Mouse (Mus musculus): ENCODE results near the gene Naaladl2. TPM values are rescaled to one million over a fixed set of nuclear protein-coding genes. Genes with fewer than 3 reads are reported as not detected.

The Naaladl2 gene
- polyA plus RNA-seq, 1 experiment from 2014 or later, result 3.3 TPM

DNA sequence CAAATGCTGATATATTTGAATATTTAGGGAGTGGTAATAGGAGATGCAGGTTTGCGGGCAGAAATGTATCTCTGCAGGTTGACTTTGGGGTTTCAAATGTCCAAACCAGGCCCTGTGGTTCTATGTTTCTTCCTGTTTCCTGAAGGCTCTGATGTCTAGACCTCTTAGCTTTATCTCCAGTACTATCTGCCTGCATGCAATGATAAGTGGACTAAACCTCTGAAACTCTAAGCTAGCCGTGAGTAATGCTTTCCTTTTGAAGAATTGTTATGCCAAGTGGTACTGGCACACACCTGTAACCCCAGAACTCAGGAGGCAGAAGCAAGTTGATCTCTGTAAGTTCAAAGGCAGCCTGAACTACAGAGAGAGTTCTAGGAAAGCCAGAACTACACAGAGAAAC is 291.1 kb downstream of the Naaladl2 start:
- H3K27ac ChIP-seq (ENCODE audit: low read length), result no peak overlapping the region
- 79% methylated on average over 2 of the region's 2 CpGs for WGBS
- H3K4me2 ChIP-seq (ENCODE audit: low read depth, low read length), result no peak overlapping the region
- H3K36me3 ChIP-seq (ENCODE audit: control insufficient read depth, insufficient read depth, low read length), result no peaks in the 10 kb centered on the region
- H3K4me1 ChIP-seq (ENCODE audit: control insufficient read depth, insufficient read depth, low read length), result no peaks in the 10 kb centered on the region
- H3K9me3 ChIP-seq (ENCODE audit: control insufficient read depth, low read length), result no peaks in the 10 kb centered on the region
- no peak for ATAC-seq
- H3K9ac ChIP-seq (ENCODE audit: low read depth, low read length), result no peak overlapping the region
- no peak overlapping the region for H3K4me3 ChIP-seq (ENCODE audit: low read length)
- H3K27me3 ChIP-seq (replicated peaks; ENCODE audit: control insufficient read depth, insufficient read depth, low read length), result no peaks in the 10 kb centered on the region

DNA sequence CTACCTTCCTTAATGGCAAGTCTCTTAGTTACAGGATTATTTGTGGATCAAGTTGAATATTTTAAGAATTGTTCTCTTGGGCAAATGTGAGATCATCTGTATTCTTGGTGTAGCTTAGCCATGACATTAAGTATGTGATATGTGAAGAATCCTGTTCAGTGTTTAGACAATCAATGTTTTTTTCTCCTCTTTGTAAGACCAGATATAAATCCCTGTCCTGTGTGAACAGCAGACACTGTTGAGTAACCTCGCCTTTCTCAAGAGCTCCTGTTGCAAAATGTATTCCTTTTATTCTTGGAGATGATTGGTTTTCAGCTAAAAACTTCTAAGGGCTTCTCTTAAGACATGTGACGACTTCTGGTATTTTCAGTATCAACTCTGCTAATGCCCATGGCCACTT is 347.3 kb downstream of the Naaladl2 start:
- Histone ChIP-seq H3K9me3 (ENCODE audit: control insufficient read depth, low read length) (no peaks in the 10 kb centered on the region), H3K36me3 (ENCODE audit: control insufficient read depth, insufficient read depth, low read length) (no peaks in the 10 kb centered on the region), H3K27me3 (replicated peaks; ENCODE audit: control insufficient read depth, insufficient read depth, low read length) (no peaks in the 10 kb centered on the region), H3K27ac (ENCODE audit: low read length) (no peak overlapping the region), H3K4me1 (ENCODE audit: control insufficient read depth, insufficient read depth, low read length) (no peaks in the 10 kb centered on the region), H3K4me2 (ENCODE audit: low read depth, low read length) (no peak overlapping the region), H3K9ac (ENCODE audit: low read depth, low read length) (no peak overlapping the region), H3K4me3 (ENCODE audit: low read length) (no peak overlapping the region)
- whole genome bisulfite sequencing, result 61% methylated on average over 2 of the region's 2 CpGs
- no peak for ATAC-seq

DNA sequence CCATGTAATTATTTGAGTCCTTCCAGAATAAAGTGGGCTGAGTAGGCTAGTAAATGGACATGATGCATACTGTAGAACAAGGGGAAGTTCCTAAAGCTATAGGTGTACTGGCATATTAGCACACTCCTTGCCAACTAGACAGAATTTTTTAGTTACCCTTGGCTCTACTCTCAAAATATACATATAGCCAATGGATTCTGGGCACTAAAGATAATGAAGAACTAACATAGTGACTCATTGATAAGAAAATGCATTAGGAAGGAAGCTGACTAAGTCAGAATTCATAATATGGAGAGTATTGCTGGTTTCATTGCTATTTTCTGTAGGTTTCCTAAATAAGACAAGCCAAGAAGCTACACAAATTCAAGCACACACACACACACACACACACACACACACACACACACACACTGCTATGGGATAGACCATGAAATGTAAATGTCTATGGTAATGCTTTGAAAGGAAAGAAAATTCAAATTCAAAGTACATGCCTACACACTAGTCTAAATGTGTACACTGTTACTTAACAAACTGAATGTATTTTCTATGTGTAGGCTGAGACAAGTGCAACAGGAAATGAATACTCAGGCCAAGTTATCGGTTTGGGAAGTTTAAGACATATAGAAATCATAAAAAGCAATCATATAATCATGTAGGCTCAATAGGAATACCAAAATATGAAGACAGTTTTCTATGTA is 356.5 kb downstream of the Naaladl2 start:
- no peak for ATAC-seq
- WGBS, result 82% methylated on average over 1 of the region's 1 CpGs
- H3K27ac ChIP-seq (ENCODE audit: low read length), result no peak overlapping the region
- no peaks in the 10 kb centered on the region for H3K36me3 ChIP-seq (ENCODE audit: control insufficient read depth, insufficient read depth, low read length)
- no peaks in the 10 kb centered on the region for H3K27me3 ChIP-seq (replicated peaks; ENCODE audit: control insufficient read depth, insufficient read depth, low read length)
- no peak overlapping the region for H3K4me3 ChIP-seq (ENCODE audit: low read length)
- no peak overlapping the region for H3K9ac ChIP-seq (ENCODE audit: low read depth, low read length)
- H3K9me3 ChIP-seq (ENCODE audit: control insufficient read depth, low read length), result no peaks in the 10 kb centered on the region
- no peak overlapping the region for H3K4me2 ChIP-seq (ENCODE audit: low read depth, low read length)
- H3K4me1 ChIP-seq (ENCODE audit: control insufficient read depth, insufficient read depth, low read length), result no peaks in the 10 kb centered on the region

DNA sequence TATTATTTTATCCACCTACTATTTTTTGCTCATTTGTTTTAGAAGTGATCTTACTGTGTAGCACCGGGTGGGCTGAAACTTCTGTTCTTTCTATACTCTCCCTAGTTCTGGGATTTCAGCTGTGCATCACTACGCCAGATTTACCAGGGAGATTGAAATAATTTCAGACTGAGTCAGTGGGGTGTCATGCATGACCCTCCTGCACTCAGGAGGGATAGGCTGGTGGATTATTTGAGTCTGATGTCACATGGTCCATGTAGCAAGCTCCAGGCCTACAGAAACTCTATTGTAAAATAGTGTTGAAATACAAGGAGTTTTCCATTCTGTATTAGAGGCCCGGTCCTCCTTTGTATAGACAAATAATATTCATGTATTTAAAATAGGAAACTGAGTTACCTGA is 360.0 kb downstream of the Naaladl2 start:
- Histone ChIP-seq H3K4me1 (ENCODE audit: control insufficient read depth, insufficient read depth, low read length) (no peaks in the 10 kb centered on the region), H3K4me2 (ENCODE audit: low read depth, low read length) (no peak overlapping the region), H3K27ac (ENCODE audit: low read length) (no peak overlapping the region), H3K4me3 (ENCODE audit: low read length) (no peak overlapping the region), H3K36me3 (ENCODE audit: control insufficient read depth, insufficient read depth, low read length) (no peaks in the 10 kb centered on the region), H3K9ac (ENCODE audit: low read depth, low read length) (no peak overlapping the region), H3K9me3 (ENCODE audit: control insufficient read depth, low read length) (no peaks in the 10 kb centered on the region), H3K27me3 (replicated peaks; ENCODE audit: control insufficient read depth, insufficient read depth, low read length) (no peaks in the 10 kb centered on the region)
- no peak for ATAC-seq
- WGBS, result 88% methylated on average over 3 of the region's 3 CpGs

DNA sequence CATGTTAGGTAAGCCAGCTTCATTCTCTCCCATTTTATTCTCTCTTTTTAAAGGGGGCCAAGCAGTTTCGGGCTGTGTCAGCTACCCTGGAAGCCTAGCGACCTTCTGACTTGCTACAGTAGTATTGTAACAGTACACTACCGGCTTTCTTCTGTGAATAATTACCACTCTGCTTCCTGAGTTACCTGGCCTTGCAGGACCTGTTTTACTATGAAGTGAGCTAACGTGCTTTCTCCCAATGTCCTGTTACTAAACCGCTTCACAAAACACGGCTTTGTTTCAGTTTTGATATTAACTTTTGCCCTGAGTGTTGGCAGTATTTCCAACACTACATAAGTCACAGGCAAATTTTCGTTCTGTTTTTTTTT is 360.6 kb downstream of the Naaladl2 start:
- WGBS, result 48% methylated on average over 7 of the region's 7 CpGs
- no peaks in the 10 kb centered on the region for H3K4me1 ChIP-seq (ENCODE audit: control insufficient read depth, insufficient read depth, low read length)
- H3K4me2 ChIP-seq (ENCODE audit: low read depth, low read length), result peak overlapping the region; percentile 42; the same call in 1 of the 2 replicates
- peak overlapping the region; percentile 78 for H3K27ac ChIP-seq (ENCODE audit: low read length)
- peak overlapping the region; percentile 34; the same call in 1 of the 2 replicates for H3K9ac ChIP-seq (ENCODE audit: low read depth, low read length)
- peak overlapping the region; percentile 44 for H3K4me3 ChIP-seq (ENCODE audit: low read length)
- no peaks in the 10 kb centered on the region for H3K9me3 ChIP-seq (ENCODE audit: control insufficient read depth, low read length)
- H3K27me3 ChIP-seq (replicated peaks; ENCODE audit: control insufficient read depth, insufficient read depth, low read length), result no peaks in the 10 kb centered on the region
- no peaks in the 10 kb centered on the region for H3K36me3 ChIP-seq (ENCODE audit: control insufficient read depth, insufficient read depth, low read length)
- peak; percentile 89 for ATAC-seq

DNA sequence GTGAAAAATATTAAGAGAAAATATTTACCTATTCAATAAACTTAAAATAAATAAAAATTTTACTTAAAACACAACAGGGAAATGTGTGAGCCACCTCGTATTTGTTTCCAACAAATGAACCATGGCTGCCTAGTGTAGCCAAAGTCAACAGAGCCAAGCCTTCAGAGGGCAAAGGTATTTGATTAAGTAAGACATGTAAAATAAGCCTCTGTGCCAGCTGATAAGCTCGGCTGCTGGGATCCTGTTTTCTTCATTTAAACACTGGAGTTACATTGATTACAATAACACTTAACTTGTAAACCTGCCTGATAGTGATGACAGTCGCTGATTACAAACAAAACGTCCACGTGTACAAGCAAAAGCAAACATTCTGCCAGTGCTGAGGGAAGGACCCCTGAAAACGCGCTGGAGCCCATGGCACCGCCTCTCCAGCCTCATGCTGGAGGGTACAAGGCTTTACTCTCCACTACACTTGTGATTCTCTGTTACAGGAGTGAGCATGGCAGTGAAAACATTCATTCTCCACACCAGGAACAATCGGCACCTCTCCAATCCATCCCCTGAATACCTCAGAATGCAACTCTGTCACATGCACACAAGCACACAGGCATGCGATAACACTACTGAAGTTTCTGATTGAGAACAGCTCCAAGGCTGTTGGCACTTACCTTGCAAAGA is 361.1 kb downstream of the Naaladl2 start:
- peak overlapping the region; percentile 78 for H3K27ac ChIP-seq (ENCODE audit: low read length)
- peak; percentile 93 for ATAC-seq
- H3K27me3 ChIP-seq (replicated peaks; ENCODE audit: control insufficient read depth, insufficient read depth, low read length), result no peaks in the 10 kb centered on the region
- peak overlapping the region; percentile 44 for H3K4me3 ChIP-seq (ENCODE audit: low read length)
- peak overlapping the region; percentile 42 for H3K4me2 ChIP-seq (ENCODE audit: low read depth, low read length)
- H3K4me1 ChIP-seq (ENCODE audit: control insufficient read depth, insufficient read depth, low read length), result no peaks in the 10 kb centered on the region
- peak overlapping the region; percentile 34; the same call in 1 of the 2 replicates for H3K9ac ChIP-seq (ENCODE audit: low read depth, low read length)
- 34% methylated on average over 10 of the region's 10 CpGs for WGBS
- H3K36me3 ChIP-seq (ENCODE audit: control insufficient read depth, insufficient read depth, low read length), result no peaks in the 10 kb centered on the region
- H3K9me3 ChIP-seq (ENCODE audit: control insufficient read depth, low read length), result no peaks in the 10 kb centered on the region

DNA sequence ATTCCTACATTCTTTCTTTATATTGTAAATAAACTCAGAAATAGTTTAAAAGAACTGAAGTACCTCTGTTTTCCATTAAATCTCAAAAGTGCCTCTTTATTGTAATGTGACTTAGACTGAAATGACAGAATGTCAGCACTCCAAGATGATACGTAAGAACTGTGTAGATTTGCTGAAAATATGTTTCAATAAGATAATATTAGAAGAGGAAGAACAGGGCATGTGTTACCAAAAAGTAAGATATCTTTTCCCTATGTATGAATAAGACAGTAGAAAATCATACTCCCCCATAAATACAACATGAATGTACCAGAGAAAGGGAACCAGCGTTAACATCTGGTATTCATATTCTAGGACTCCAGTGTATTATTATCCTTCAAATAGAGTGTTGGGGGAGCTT is 362.4 kb downstream of the Naaladl2 start:
- no peak overlapping the region for H3K9ac ChIP-seq (ENCODE audit: low read depth, low read length)
- H3K4me2 ChIP-seq (ENCODE audit: low read depth, low read length), result no peak overlapping the region
- H3K27ac ChIP-seq (ENCODE audit: low read length), result no peak overlapping the region
- no peaks in the 10 kb centered on the region for H3K9me3 ChIP-seq (ENCODE audit: control insufficient read depth, low read length)
- no peaks in the 10 kb centered on the region for H3K27me3 ChIP-seq (replicated peaks; ENCODE audit: control insufficient read depth, insufficient read depth, low read length)
- no peaks in the 10 kb centered on the region for H3K36me3 ChIP-seq (ENCODE audit: control insufficient read depth, insufficient read depth, low read length)
- no peak for ATAC-seq
- 94% methylated on average over 2 of the region's 2 CpGs for WGBS
- no peaks in the 10 kb centered on the region for H3K4me1 ChIP-seq (ENCODE audit: control insufficient read depth, insufficient read depth, low read length)
- no peak overlapping the region for H3K4me3 ChIP-seq (ENCODE audit: low read length)

DNA sequence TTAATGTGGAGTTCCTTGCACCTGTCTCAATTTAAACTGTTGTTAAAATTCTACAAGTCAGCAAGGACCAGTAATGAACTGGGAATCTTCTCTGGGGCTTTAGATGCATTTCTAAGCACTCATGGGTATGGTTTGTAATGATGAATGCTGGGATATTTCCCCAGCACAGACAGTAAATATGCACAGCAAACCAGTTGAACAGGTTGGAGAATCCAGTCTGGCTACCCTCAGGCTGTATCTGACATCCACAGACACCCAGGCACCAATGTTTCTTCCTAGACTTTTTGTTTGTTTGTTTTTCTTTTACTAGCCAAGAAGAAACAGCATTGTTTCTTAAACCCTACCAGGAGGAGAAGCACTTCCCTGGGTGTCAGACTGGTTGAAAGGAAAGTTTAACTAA is 365.6 kb downstream of the Naaladl2 start:
- Histone ChIP-seq H3K4me2 (ENCODE audit: low read depth, low read length) (no peak overlapping the region), H3K36me3 (ENCODE audit: control insufficient read depth, insufficient read depth, low read length) (no peaks in the 10 kb centered on the region), H3K9ac (ENCODE audit: low read depth, low read length) (no peak overlapping the region), H3K4me3 (ENCODE audit: low read length) (no peak overlapping the region), H3K4me1 (ENCODE audit: control insufficient read depth, insufficient read depth, low read length) (no peaks in the 10 kb centered on the region), H3K9me3 (ENCODE audit: control insufficient read depth, low read length) (no peaks in the 10 kb centered on the region), H3K27ac (ENCODE audit: low read length) (no peak overlapping the region), H3K27me3 (replicated peaks; ENCODE audit: control insufficient read depth, insufficient read depth, low read length) (no peaks in the 10 kb centered on the region)
- ATAC-seq, result no peak

DNA sequence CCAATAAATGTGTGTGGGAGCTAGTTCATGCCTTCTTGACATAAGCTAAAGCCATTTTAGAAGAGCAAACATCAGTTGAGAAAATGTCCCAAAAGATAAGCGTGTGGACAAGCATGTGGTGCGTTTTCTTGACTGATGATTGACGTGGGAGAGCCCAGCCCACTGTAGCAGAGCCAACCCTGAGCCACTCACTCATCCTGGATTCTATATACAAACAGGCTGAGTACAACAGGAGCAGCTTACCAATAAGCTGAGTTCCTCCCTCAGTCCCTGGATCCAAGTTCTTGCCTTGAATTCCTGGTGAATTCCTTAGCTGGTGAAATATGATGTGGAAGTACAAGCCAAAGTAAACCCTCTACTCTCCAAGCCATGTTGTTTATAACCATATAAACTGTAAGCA is 395.0 kb downstream of the Naaladl2 start:
- Histone ChIP-seq H3K9ac (ENCODE audit: low read depth, low read length) (no peak overlapping the region), H3K27ac (ENCODE audit: low read length) (no peak overlapping the region), H3K4me2 (ENCODE audit: low read depth, low read length) (no peak overlapping the region), H3K4me3 (ENCODE audit: low read length) (no peak overlapping the region), H3K4me1 (ENCODE audit: control insufficient read depth, insufficient read depth, low read length) (no peaks in the 10 kb centered on the region; the same call in 1 of the 2 replicates), H3K27me3 (replicated peaks; ENCODE audit: control insufficient read depth, insufficient read depth, low read length) (no peaks in the 10 kb centered on the region), H3K9me3 (ENCODE audit: control insufficient read depth, low read length) (no peaks in the 10 kb centered on the region), H3K36me3 (ENCODE audit: control insufficient read depth, insufficient read depth, low read length) (no peaks in the 10 kb centered on the region)
- no peak for ATAC-seq
- 61% methylated on average over 3 of the region's 3 CpGs for WGBS
